Mouse (Mus musculus) CD4-positive, CD25-positive, alpha-beta regulatory T cell, adult 2 months (primary cell): Measurements from ENCODE around the gene Fbxo6.
A peak's percentile ranks its signal among the peaks of the same experiment; 100 is the strongest.
"Not testable (repeated sequence)": the region's sequence is repeated elsewhere in the genome, so short reads cannot be mapped to it uniquely, and the experiment has no call there.

Experiments used
- DNase-seq: peaks from one replicate; pipeline ENCODE4 v3.0.0-alpha.2; 2012; ENCODE audit warnings: low read depth, low spot score

Gene Fbxo6

GRCm38 (mm10) chr4:148151267-148152168, at the start of gene Fbxo6:
Fbxo6 (minus strand) TSS chr4:148152140.
- DNase-seq = peak; percentile 94

- DNase-seq = no peak
Measured at GRCm38 (mm10) chr4:148198721-148199120, 46.8 kb upstream of the Fbxo6 start.

- DNase-seq = no peak
Measured at GRCm38 (mm10) chr4:148194400-148194799, 42.5 kb upstream of the Fbxo6 start.

- no peak for DNase-seq
Measured at GRCm38 (mm10) chr4:148192707-148193245, 40.8 kb upstream of the Fbxo6 start.

- not testable (repeated sequence) for DNase-seq
Measured at GRCm38 (mm10) chr4:148188767-148189166, 36.8 kb upstream of the Fbxo6 start.

GRCm38 (mm10) chr4:148185819-148186218, 33.9 kb upstream of the Fbxo6 start:
- peak; percentile 15 for DNase-seq

GRCm38 (mm10) chr4:148184564-148184963, 32.6 kb upstream of the Fbxo6 start:
- DNase-seq = no peak

GRCm38 (mm10) chr4:148182363-148182762, 30.4 kb upstream of the Fbxo6 start:
- DNase-seq = no peak

GRCm38 (mm10) chr4:148181483-148181882, 29.5 kb upstream of the Fbxo6 start:
- no peak for DNase-seq

- DNase-seq = no peak
Measured at GRCm38 (mm10) chr4:148177716-148178115, 25.8 kb upstream of the Fbxo6 start.

GRCm38 (mm10) chr4:148176603-148177002, 24.7 kb upstream of the Fbxo6 start:
- not testable (repeated sequence) for DNase-seq

- DNase-seq = no peak
Measured at GRCm38 (mm10) chr4:148174495-148174862, 22.5 kb upstream of the Fbxo6 start.

GRCm38 (mm10) chr4:148173811-148174494, 22.0 kb upstream of the Fbxo6 start:
- DNase-seq = no peak

- no peak for DNase-seq
Measured at GRCm38 (mm10) chr4:148171261-148171660, 19.3 kb upstream of the Fbxo6 start.

- peak; percentile 81 for DNase-seq
Measured at GRCm38 (mm10) chr4:148170842-148171241, 18.9 kb upstream of the Fbxo6 start.

- no peak for DNase-seq
Measured at GRCm38 (mm10) chr4:148169586-148169985, 17.6 kb upstream of the Fbxo6 start.

- DNase-seq = peak; percentile 87
Measured at GRCm38 (mm10) chr4:148168287-148168686, 16.3 kb upstream of the Fbxo6 start.

GRCm38 (mm10) chr4:148166986-148167385, 15.0 kb upstream of the Fbxo6 start:
- peak; percentile 84 for DNase-seq

- DNase-seq = no peak
Measured at GRCm38 (mm10) chr4:148166431-148166830, 14.5 kb upstream of the Fbxo6 start.

- DNase-seq = no peak
Measured at GRCm38 (mm10) chr4:148165551-148165950, 13.6 kb upstream of the Fbxo6 start.

- DNase-seq = no peak
Measured at GRCm38 (mm10) chr4:148164461-148164860, 12.5 kb upstream of the Fbxo6 start.

GRCm38 (mm10) chr4:148164002-148164439, 12.1 kb upstream of the Fbxo6 start:
- peak; percentile 89 for DNase-seq
